Mouse (Mus musculus) G1E (cell line): ENCODE measurements around the gene Gins1. TPM values are rescaled to one million over a fixed set of nuclear protein-coding genes. Genes with fewer than 3 reads are reported as not detected.

Experiments
- ATAC-seq: 2 replicates; pipeline ENCODE4 v1.8.0; 2016; ENCODE audit warnings: mild to moderate bottlenecking; ENCODE audit not compliant: insufficient number of reproducible peaks, poor library complexity, low FRiP score, severe bottlenecking; ENCODE audit errors: extremely low read depth
- DNase-seq: peaks from one replicate; pipeline ENCODE4 v3.0.0; 2012; ENCODE audit warnings: low spot score
- H3K27me3 ChIP-seq: 2 replicates; pipeline ENCODE4 v1.6.1; 2012; ENCODE audit warnings: mild to moderate bottlenecking, low read length, inconsistent platforms; ENCODE audit not compliant: insufficient read depth
- H3K36me3 ChIP-seq: replicated peaks from 2 replicates; pipeline ENCODE3; 2012; ENCODE audit warnings: mild to moderate bottlenecking, inconsistent platforms
- H3K4me1 ChIP-seq: 2 replicates; pipeline ENCODE4 v1.6.1; 2012; ENCODE audit warnings: low read depth, low read length, inconsistent platforms, mixed read lengths; ENCODE audit not compliant: insufficient read depth
- H3K4me3 ChIP-seq: 2 replicates; pipeline ENCODE4 v1.5.1; 2012; ENCODE audit warnings: low read depth, mild to moderate bottlenecking, inconsistent platforms, low read length, moderate library complexity, mixed read lengths
- H3K9me3 ChIP-seq: replicated peaks from 2 replicates; pipeline ENCODE4 v1.6.1; 2012; ENCODE audit warnings: inconsistent platforms
- CTCF ChIP-seq: IDR thresholded peaks from 2 replicates; pipeline ENCODE4 v1.5.1; 2012; ENCODE audit warnings: low read depth, low read length, inconsistent platforms, mixed read lengths
- GATA1 ChIP-seq: IDR thresholded peaks from 2 replicates; pipeline ENCODE4 v1.6.1; 2012; ENCODE audit warnings: borderline replicate concordance, low read length, inconsistent platforms, mixed read lengths
- GATA2 ChIP-seq: IDR thresholded peaks from 2 replicates; pipeline ENCODE4 v1.6.1; 2012; ENCODE audit warnings: low read depth, low read length, inconsistent platforms, borderline replicate concordance
- POLR2AphosphoS5 ChIP-seq: IDR thresholded peaks from 2 replicates; pipeline ENCODE4 v1.6.1; 2012; ENCODE audit warnings: low read depth, low read length, inconsistent platforms; ENCODE audit not compliant: insufficient replicate concordance
- TAL1 ChIP-seq: conservative IDR thresholded peaks from 2 replicates; pipeline ENCODE4 v1.6.1; 2012; ENCODE audit warnings: low read depth, low read length, inconsistent platforms, mixed read lengths
- polyA plus RNA-seq: library from polyadenylated mRNA; stranded (reverse); fragments of >175 nt; gene quantifications from 2 replicates; pipeline ENCODE4 v1.2.3, GENCODE M21; 2012
- total RNA-seq, 2 experiments: library from RNA; stranded (forward) in 1 of 2; stranded (reverse) in 1 of 2; fragments of 200-1000 nt in 1 of 2; fragments of >200 nt in 1 of 2; fragmentation: Nextera tagmentation in 1 of 2; gene quantifications; 2 replicates each; pipeline ENCODE4 v1.2.3; 2014 to 2017

Gins1 gene
- total RNA-seq (2014; fragmentation: Nextera tagmentation), result 34.8 and 41.6 TPM in 2 replicates
- 92.8 and 104 TPM in 2 replicates for total RNA-seq (2017)
- 21.0 and 24.0 TPM in 2 replicates for polyA plus RNA-seq

DNA sequence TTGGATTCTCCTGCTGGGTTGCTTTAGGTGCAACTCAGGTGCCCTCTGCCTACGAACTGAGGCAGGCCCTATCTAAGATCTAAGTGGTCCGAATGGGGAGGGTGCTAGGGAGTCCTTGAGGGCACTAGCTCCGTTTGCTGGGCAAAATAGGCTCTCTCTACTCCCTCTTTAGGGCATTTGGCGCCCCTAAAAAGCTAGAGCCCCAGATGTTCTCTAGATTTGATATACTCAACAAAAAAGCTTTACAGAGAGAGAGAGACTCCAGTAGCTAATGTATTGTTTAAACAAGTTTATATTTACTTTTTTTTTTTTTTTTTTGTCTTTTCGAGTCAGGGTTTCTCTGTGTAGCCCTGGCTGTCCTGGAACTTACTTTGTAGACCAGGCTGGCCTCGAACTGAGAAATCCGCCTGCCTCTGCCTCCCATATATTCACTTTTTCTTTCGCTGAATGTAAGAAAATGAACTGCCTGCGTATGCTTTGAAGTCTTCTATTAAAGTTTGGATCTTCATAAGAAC, at the start of gene Gins1:
TSS of gene Gins1 (plus strand) at position 465 of the 515 bp plus-strand sequence.
- Histone ChIP-seq H3K4me1 (peaks cover 29% of the 10 kb centered on the region), H3K36me3 (peaks cover 10% of the 10 kb centered on the region), H3K9me3 (no peaks in the 10 kb centered on the region), H3K4me3 (peak within 1 kb of the TSS; percentile 99), H3K27me3 (no peaks in the 10 kb centered on the region)
- DNase-seq (no peak), ATAC-seq (peak; percentile 23; the same call in 1 of the 2 replicates)
- TF ChIP-seq TAL1 (no peak), CTCF (no peak), POLR2AphosphoS5 (no peak), GATA2 (no peak), GATA1 (no peak)

DNA sequence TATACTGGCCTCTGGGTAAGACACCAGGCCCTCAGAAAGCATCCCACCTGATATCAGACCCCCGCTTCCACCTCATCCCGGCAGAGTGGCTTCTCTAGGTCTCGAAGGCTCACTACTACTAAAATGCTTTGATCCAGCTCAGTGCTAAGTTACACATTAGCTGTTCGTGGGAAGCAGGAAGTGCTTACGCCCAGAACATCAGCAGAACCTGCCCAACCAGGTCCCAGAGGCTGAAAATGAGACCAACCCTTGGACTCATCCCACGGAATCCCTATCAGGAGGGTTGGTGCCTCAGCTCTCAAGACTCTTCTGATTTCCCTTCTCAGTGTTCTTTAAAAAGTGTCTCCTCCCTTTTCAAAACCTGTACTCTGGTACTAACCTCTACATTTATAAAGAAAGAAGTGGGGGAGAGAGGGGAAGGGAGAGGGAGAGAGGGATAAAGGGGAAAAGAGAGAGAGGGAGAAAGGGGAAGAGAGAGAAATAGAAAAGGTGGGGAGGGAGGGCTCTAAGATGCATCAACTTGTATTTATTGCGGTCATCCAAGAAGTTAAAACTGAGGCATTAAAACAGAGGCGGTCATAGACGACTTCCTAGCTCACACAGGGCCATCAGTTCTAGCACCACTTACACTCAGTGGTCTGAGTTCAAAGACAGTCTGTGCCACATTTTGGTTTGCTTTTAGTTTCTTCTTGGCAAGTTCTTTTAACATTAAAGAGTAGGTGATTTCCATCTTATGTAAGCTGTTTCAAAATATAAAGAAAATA, 46.3 kb upstream of the Gins1 start:
- ATAC-seq, result no peak
- no peak for DNase-seq
- Histone ChIP-seq H3K4me3 (no peak overlapping the region), H3K9me3 (no peaks in the 10 kb centered on the region), H3K27me3 (no peaks in the 10 kb centered on the region), H3K36me3 (peaks cover 31% of the 10 kb centered on the region), H3K4me1 (no peaks in the 10 kb centered on the region)
- TF ChIP-seq GATA1 (no peak), CTCF (no peak), POLR2AphosphoS5 (no peak), TAL1 (no peak), GATA2 (no peak)

- Histone ChIP-seq H3K4me3 (no peak overlapping the region), H3K9me3 (no peaks in the 10 kb centered on the region), H3K36me3 (peaks cover 29% of the 10 kb centered on the region), H3K4me1 (no peaks in the 10 kb centered on the region), H3K27me3 (no peaks in the 10 kb centered on the region)
- no peak for ATAC-seq
- DNase-seq, result no peak
- no peak for TF ChIP-seq CTCF
- no peak for TF ChIP-seq GATA2
- TF ChIP-seq TAL1, result no peak
- TF ChIP-seq POLR2AphosphoS5, result no peak
- TF ChIP-seq GATA1, result no peak
Observed at GRCm38 (mm10) chr2:150859709-150860470, 45.3 kb upstream of the Gins1 start.

DNA sequence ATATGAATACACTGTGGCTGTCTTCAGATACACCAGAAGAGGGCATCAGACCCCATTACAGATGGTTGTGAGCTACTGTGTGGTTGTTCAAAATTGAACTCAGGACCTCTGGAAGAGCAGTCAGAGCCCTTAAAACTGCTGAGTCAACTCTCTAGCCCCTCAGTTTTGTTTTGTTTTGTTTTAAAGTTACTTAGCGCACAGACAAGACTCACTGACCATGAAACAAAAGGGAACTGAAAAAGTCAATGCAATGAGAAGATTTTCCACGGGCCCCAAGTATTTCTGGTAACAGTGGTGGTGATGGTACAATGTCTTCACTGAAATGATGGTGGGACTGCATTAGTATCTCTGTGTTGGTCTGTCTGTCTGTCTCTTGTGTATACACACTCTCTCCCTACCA, 44.1 kb upstream of the Gins1 start:
- no peak for ATAC-seq
- no peaks in the 10 kb centered on the region for H3K4me1 ChIP-seq
- H3K9me3 ChIP-seq, result no peaks in the 10 kb centered on the region
- H3K27me3 ChIP-seq, result no peaks in the 10 kb centered on the region
- TF ChIP-seq GATA2 (no peak), GATA1 (no peak), POLR2AphosphoS5 (no peak), CTCF (no peak), TAL1 (no peak)
- DNase-seq, result no peak
- peaks cover 18% of the 10 kb centered on the region for H3K36me3 ChIP-seq
- H3K4me3 ChIP-seq, result no peak overlapping the region

GRCm38 (mm10) chr2:150867021-150867420, 38.2 kb upstream of the Gins1 start:
- DNase-seq, result no peak
- Histone ChIP-seq H3K27me3 (no peaks in the 10 kb centered on the region), H3K36me3 (peaks cover 5% of the 10 kb centered on the region), H3K4me1 (no peaks in the 10 kb centered on the region), H3K9me3 (no peaks in the 10 kb centered on the region), H3K4me3 (no peak overlapping the region)
- no peak for ATAC-seq
- TF ChIP-seq CTCF (no peak), GATA2 (no peak), GATA1 (no peak), TAL1 (no peak), POLR2AphosphoS5 (no peak)

GRCm38 (mm10) chr2:150869446-150869845, 35.8 kb upstream of the Gins1 start:
- Histone ChIP-seq H3K27me3 (no peaks in the 10 kb centered on the region), H3K4me1 (no peaks in the 10 kb centered on the region), H3K36me3 (peaks cover 9% of the 10 kb centered on the region), H3K9me3 (no peaks in the 10 kb centered on the region), H3K4me3 (no peak overlapping the region)
- ATAC-seq (no peak), DNase-seq (no peak)
- TF ChIP-seq GATA2, result no peak
- no peak for TF ChIP-seq TAL1
- no peak for TF ChIP-seq GATA1
- no peak for TF ChIP-seq POLR2AphosphoS5
- TF ChIP-seq CTCF, result no peak

DNA sequence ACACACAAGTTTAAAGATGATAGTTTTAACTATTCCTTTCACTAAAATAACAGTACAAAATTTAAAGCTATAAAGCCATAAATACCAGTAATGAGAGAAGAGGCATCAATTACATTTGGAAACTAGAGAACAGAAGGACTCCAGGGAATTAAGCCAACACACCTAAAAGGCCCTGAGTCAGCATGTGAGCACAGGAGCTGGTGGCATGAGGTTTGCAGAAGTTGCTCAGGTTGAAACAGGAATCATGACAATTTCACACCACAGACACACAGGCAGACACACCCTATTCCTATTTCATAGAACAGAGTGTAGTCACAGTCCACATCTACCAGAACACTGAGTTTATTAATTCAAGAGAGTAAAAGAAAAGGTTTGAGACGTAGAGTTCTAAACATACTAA, 30.7 kb upstream of the Gins1 start:
- no peak overlapping the region for H3K4me3 ChIP-seq
- no peak for DNase-seq
- ATAC-seq, result no peak
- TF ChIP-seq CTCF (no peak), TAL1 (no peak), POLR2AphosphoS5 (no peak), GATA2 (no peak), GATA1 (no peak)
- H3K4me1 ChIP-seq, result peaks cover 5% of the 10 kb centered on the region; the same call in 1 of the 2 replicates
- no peaks in the 10 kb centered on the region for H3K27me3 ChIP-seq
- no peaks in the 10 kb centered on the region for H3K9me3 ChIP-seq
- peaks cover 18% of the 10 kb centered on the region for H3K36me3 ChIP-seq
